Mouse (Mus musculus): Measurements from ENCODE around the gene C1s1. TPM values are rescaled to one million over a fixed set of nuclear protein-coding genes. Genes with fewer than 3 reads are reported as not detected.
"Not testable (repeated sequence)": the region's sequence is repeated elsewhere in the genome, so short reads cannot be mapped to it uniquely, and the experiment has no call there.

C1s1 gene
- total and polyA plus RNA-seq, 2 experiments from 2014 or later: 0.67 to 1.9 TPM

- Histone ChIP-seq H3K4me1 (ENCODE audit: insufficient read depth) (no peaks in the 10 kb centered on the region), H3K4me3 (ENCODE audit: low read depth, low read length) (no peak overlapping the region), H3K9ac (no peak overlapping the region), H3K36me3 (ENCODE audit: insufficient read depth) (no peaks in the 10 kb centered on the region), H3K4me2 (ENCODE audit: low read depth) (no peak overlapping the region), H3K27ac (ENCODE audit: low read depth, low read length) (no peak overlapping the region), H3K27me3 (ENCODE audit: insufficient read depth, low read length) (no peaks in the 10 kb centered on the region), H3K9me3 (ENCODE audit: low read length) (no peaks in the 10 kb centered on the region)
- 90% methylated on average over 6 of the region's 6 CpGs for WGBS
- DNase-seq (no peak), ATAC-seq (no peak)
- no peak for TF ChIP-seq CTCF (IDR thresholded peaks at IDR 0.05; ENCODE audit: low read depth)
These were observed 2.3 kb upstream of the C1s1 start for GRCm38 (mm10) chr6:124544466-124544865.

GRCm38 (mm10) chr6:124541176-124541575 lies 983 bp downstream of the C1s1 start:
- H3K27ac ChIP-seq (ENCODE audit: low read depth, low read length); H3K9me3 ChIP-seq (ENCODE audit: low read length); H3K4me1 ChIP-seq (ENCODE audit: insufficient read depth); ATAC-seq; H3K27me3 ChIP-seq (ENCODE audit: insufficient read depth, low read length); H3K4me2 ChIP-seq (ENCODE audit: low read depth); DNase-seq; H3K9ac ChIP-seq; H3K36me3 ChIP-seq (ENCODE audit: insufficient read depth); H3K4me3 ChIP-seq (ENCODE audit: low read depth, low read length): not testable (repeated sequence)
- WGBS: 76% methylated on average over 2 of the region's 2 CpGs

- not testable (repeated sequence) for H3K4me3 ChIP-seq (ENCODE audit: low read depth, low read length); H3K27me3 ChIP-seq (ENCODE audit: insufficient read depth, low read length); H3K9ac ChIP-seq; H3K9me3 ChIP-seq (ENCODE audit: low read length); H3K27ac ChIP-seq (ENCODE audit: low read depth, low read length); ATAC-seq; DNase-seq; H3K4me1 ChIP-seq (ENCODE audit: insufficient read depth); H3K36me3 ChIP-seq (ENCODE audit: insufficient read depth); H3K4me2 ChIP-seq (ENCODE audit: low read depth)
- WGBS: 78% methylated on average over 8 of the region's 8 CpGs
These were observed 5.9 kb downstream of the C1s1 start for GRCm38 (mm10) chr6:124536125-124536829.

GRCm38 (mm10) chr6:124531077-124531476 lies 11.1 kb downstream of the C1s1 start:
- Histone ChIP-seq H3K4me1 (ENCODE audit: insufficient read depth) (no peaks in the 10 kb centered on the region), H3K4me3 (ENCODE audit: low read depth, low read length) (no peak overlapping the region)
- no peak for DNase-seq

GRCm38 (mm10) chr6:124527881-124528280 lies 14.3 kb downstream of the C1s1 start:
- H3K9me3 ChIP-seq (ENCODE audit: low read length): no peaks in the 10 kb centered on the region
- H3K4me2 ChIP-seq (ENCODE audit: low read depth): no peak overlapping the region
- H3K36me3 ChIP-seq (ENCODE audit: insufficient read depth): no peaks in the 10 kb centered on the region
- H3K27me3 ChIP-seq (ENCODE audit: insufficient read depth, low read length): no peaks in the 10 kb centered on the region
- no peak for ATAC-seq
- 77% methylated on average over 3 of the region's 3 CpGs for WGBS
- no peak for TF ChIP-seq CTCF (IDR thresholded peaks at IDR 0.05; ENCODE audit: low read depth)
- H3K9ac ChIP-seq: no peak overlapping the region
- H3K4me1 ChIP-seq (ENCODE audit: insufficient read depth): no peaks in the 10 kb centered on the region
- no peak for DNase-seq
- H3K27ac ChIP-seq (ENCODE audit: low read depth, low read length): no peak overlapping the region
- no peak overlapping the region for H3K4me3 ChIP-seq (ENCODE audit: low read depth, low read length)

More at GRCm38 (mm10) chr6:124531077-124531476, 11.1 kb downstream of the C1s1 start:
- H3K9ac ChIP-seq: no peak overlapping the region
- H3K4me2 ChIP-seq (ENCODE audit: low read depth): no peak overlapping the region
- ATAC-seq: no peak
- TF ChIP-seq CTCF (IDR thresholded peaks at IDR 0.05; ENCODE audit: low read depth): no peak
- no peak overlapping the region for H3K27ac ChIP-seq (ENCODE audit: low read depth, low read length)
- no peaks in the 10 kb centered on the region for H3K27me3 ChIP-seq (ENCODE audit: insufficient read depth, low read length)
- 88% methylated on average over 8 of the region's 8 CpGs for WGBS
- H3K36me3 ChIP-seq (ENCODE audit: insufficient read depth): no peaks in the 10 kb centered on the region
- H3K9me3 ChIP-seq (ENCODE audit: low read length): no peaks in the 10 kb centered on the region

GRCm38 (mm10) chr6:124522082-124522481 lies 20.1 kb downstream of the C1s1 start:
- H3K4me2 ChIP-seq (ENCODE audit: low read depth); H3K27me3 ChIP-seq (ENCODE audit: insufficient read depth, low read length); H3K4me1 ChIP-seq (ENCODE audit: insufficient read depth); H3K9me3 ChIP-seq (ENCODE audit: low read length); H3K36me3 ChIP-seq (ENCODE audit: insufficient read depth); ATAC-seq; H3K27ac ChIP-seq (ENCODE audit: low read depth, low read length); DNase-seq; H3K4me3 ChIP-seq (ENCODE audit: low read depth, low read length); H3K9ac ChIP-seq: not testable (repeated sequence)
- WGBS: 57% methylated on average over 7 of the region's 7 CpGs

GRCm38 (mm10) chr6:124517733-124518132 lies 24.4 kb downstream of the C1s1 start:
- H3K9ac ChIP-seq; H3K9me3 ChIP-seq (ENCODE audit: low read length); DNase-seq; H3K4me1 ChIP-seq (ENCODE audit: insufficient read depth); H3K4me2 ChIP-seq (ENCODE audit: low read depth); H3K27ac ChIP-seq (ENCODE audit: low read depth, low read length); H3K27me3 ChIP-seq (ENCODE audit: insufficient read depth, low read length); ATAC-seq; H3K36me3 ChIP-seq (ENCODE audit: insufficient read depth); H3K4me3 ChIP-seq (ENCODE audit: low read depth, low read length): not testable (repeated sequence)
- 97% methylated on average over 4 of the region's 4 CpGs for WGBS
